Mouse (Mus musculus) lung, embryonic 15.5 days (tissue): ENCODE data around the gene Aifm2. TPM values are rescaled to one million over a fixed set of nuclear protein-coding genes. Genes with fewer than 3 reads are reported as not detected.
A peak's percentile ranks its signal among the peaks of the same experiment; 100 is the strongest.

Experiments
- ATAC-seq: fragments of 200-750 bp; cut with Nextera tagmentation; 2 replicates; pipeline ENCODE4 v1.8.0; 2017; ENCODE audit warnings: moderate number of reproducible peaks, borderline replicate concordance; ENCODE audit not compliant: low FRiP score, low TSS enrichment; ENCODE audit errors: extremely low read depth
- H3K27ac ChIP-seq: fragments of 300-500 bp; sonication (generic); 2 replicates; pipeline ENCODE4 v1.5.1; 2015; ENCODE audit warnings: moderate library complexity, mild to moderate bottlenecking, inconsistent platforms
- H3K27me3 ChIP-seq: fragments of 300-500 bp; sonication (generic); 2 replicates; pipeline ENCODE4 v1.6.1; 2015; ENCODE audit warnings: inconsistent platforms
- H3K36me3 ChIP-seq: fragments of 300-500 bp; sonication (generic); 2 replicates; pipeline ENCODE4 v1.6.1; 2015; ENCODE audit warnings: inconsistent platforms
- H3K4me1 ChIP-seq: fragments of 300-500 bp; sonication (generic); 2 replicates; pipeline ENCODE4 v1.6.1; 2015; ENCODE audit warnings: inconsistent platforms
- H3K4me2 ChIP-seq: fragments of 300-500 bp; sonication (generic); 2 replicates; pipeline ENCODE4 v1.6.1; 2015; ENCODE audit warnings: inconsistent platforms, mild to moderate bottlenecking, moderate library complexity
- H3K4me3 ChIP-seq: fragments of 300-500 bp; sonication (generic); 2 replicates; pipeline ENCODE4 v1.5.1; 2015; ENCODE audit warnings: mild to moderate bottlenecking, inconsistent platforms
- H3K9ac ChIP-seq: fragments of 300-500 bp; sonication (generic); 2 replicates; pipeline ENCODE4 v1.6.1; 2015; ENCODE audit warnings: inconsistent platforms
- H3K9me3 ChIP-seq: fragments of 300-500 bp; sonication (generic); 2 replicates; pipeline ENCODE4 v1.6.1; 2016; ENCODE audit warnings: inconsistent platforms
- WGBS: fragments of 180-500 bp; shearing (Covaris S2); methylation state at CpG from one replicate; pipeline ENCODE4 v1.1.7; 2015; 5-methylcytosine and 5-hydroxymethylcytosine counted together
- microRNA-seq: library from miRNA; unstranded; fragments of <30 nt; microRNA quantifications from one replicate; pipeline ENCODE4, GENCODE M21; 2016
- polyA plus RNA-seq: library from polyadenylated mRNA; unstranded; fragments of >200 nt; fragmentation: Nextera tagmentation; extraction: Ambion mirVana; gene quantifications from 2 replicates; pipeline ENCODE4 v1.2.1, GENCODE M21; 2015

The Aifm2 gene
- polyA plus RNA-seq, 1 experiment from 2014 or later: 14.0 TPM

DNA sequence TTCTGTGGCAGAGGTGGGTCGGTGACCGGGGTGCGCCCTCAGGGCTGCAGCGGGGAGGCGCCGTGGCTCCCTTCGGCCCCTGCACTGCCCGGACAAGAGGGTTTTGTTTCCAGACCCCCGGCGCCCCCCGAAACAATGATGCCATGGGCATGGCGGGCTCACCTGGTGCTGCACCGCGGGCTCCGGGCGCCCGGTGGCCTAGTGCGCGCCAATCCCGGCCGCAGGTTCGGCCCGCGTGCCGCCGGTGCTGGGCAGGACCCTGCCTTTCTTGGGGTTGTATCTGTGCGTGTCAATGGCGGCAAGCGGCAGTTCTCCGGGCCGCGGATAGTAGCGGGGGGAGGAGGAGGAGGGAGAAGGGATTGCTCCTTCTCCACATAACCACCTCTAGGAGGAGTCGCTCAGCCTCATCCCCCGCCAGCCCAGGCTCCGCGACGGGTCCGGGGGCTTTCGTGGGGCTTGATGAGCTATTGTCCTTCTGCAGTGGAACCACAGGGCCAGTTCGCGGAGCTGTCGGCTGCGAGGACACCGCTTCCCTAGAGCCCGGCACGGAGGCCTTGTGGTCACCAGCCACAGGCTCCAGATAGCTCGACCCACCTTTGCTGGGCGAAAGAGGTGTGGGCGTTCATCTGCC, 68.7 kb downstream of the Aifm2 start, which contains the start of gene H2afy2:
TSS of gene H2afy2 (minus strand) at position 527 of the 631 bp plus-strand sequence.
- ATAC-seq: peak; percentile 82
- peak within 1 kb of the TSS; percentile 89 for H3K4me2 ChIP-seq
- 0% methylated on average over 50 of the region's 50 CpGs for WGBS

DNA sequence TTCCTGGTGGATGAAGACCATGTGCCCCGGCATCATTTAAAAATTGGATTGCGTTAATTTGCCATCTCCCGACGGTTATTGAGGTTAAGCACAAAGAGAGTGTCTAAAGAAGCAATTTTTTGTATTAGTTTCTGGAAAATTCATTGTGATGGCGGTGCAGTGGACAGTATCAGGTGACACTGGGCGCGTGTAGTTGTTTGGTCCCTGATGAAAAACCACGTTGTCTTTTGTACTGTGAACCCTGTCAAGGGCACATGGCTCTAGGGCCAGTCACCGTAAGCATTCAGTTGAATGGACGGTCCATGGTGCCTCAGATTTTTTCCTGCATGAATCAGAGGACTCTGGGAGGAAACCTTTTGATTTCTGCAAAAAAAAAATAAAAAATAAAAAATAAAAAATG, 69.4 kb downstream of the Aifm2 start:
- Histone ChIP-seq H3K36me3 (no peaks in the 10 kb centered on the region), H3K9ac (0 out of 2 replicates have a peak overlapping the region, but pooled peaks have one; percentile 97), H3K4me2 (peak overlapping the region; percentile 89), H3K9me3 (no peaks in the 10 kb centered on the region), H3K4me3 (peak overlapping the region; percentile 94), H3K4me1 (peaks cover 24% of the 10 kb centered on the region), H3K27me3 (no peaks in the 10 kb centered on the region), H3K27ac (no peak overlapping the region)
- no peak for ATAC-seq
- WGBS: 28% methylated on average over 10 of the region's 10 CpGs

More for the DNA sequence above, 68.7 kb downstream of the Aifm2 start, which contains the start of gene H2afy2:
- H3K27ac ChIP-seq: peak within 1 kb of the TSS; percentile 90
- H3K4me1 ChIP-seq: peaks cover 24% of the 10 kb centered on the region
- H3K9ac ChIP-seq: peak within 1 kb of the TSS; percentile 97
- H3K27me3 ChIP-seq: no peaks in the 10 kb centered on the region
- no peaks in the 10 kb centered on the region for H3K9me3 ChIP-seq
- peak within 1 kb of the TSS; percentile 94 for H3K4me3 ChIP-seq
- H3K36me3 ChIP-seq: no peaks in the 10 kb centered on the region

DNA sequence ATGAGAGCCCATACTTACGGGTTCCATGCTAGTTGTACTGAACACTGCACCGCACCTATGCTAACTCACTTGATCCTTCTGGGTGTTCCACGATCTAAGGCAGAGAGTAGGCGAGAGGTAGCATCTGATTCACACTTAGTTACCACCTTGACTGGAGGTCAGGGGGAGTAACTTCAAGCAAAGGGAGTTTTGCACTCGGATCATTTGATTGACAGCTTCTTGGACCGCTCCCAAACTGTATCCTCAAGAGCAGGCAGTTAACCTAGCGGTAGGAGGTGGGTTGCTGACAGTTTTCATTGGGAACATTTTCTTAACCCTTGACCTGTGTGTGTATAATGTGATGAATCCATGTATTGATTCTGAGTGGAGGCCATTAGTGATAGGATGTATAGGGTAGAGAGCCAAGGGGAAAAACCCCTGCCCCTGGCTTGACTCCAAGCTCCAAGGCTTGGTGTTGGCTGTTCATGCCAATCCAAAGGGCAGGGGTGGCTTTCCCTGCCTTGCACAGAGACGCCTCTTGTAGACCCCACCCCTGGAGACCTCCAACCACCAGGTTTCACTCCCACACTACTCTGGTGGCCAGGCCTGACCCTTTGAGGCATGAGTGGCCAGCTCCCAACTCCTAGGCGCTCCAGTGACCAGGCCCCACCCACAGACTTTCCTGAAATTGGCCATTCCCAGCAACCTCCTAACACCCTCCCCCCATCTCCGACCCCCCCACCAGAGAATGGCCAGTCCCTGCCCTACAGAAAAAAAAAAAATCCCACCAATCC, 72.7 kb downstream of the Aifm2 start:
- Histone ChIP-seq H3K36me3 (no peaks in the 10 kb centered on the region), H3K9ac (no peak overlapping the region), H3K27me3 (no peaks in the 10 kb centered on the region), H3K4me1 (peaks cover 11% of the 10 kb centered on the region), H3K4me3 (no peak overlapping the region), H3K9me3 (no peaks in the 10 kb centered on the region), H3K27ac (no peak overlapping the region), H3K4me2 (no peak overlapping the region)
- no peak for ATAC-seq
- 75% methylated on average over 10 of the region's 10 CpGs for WGBS

DNA sequence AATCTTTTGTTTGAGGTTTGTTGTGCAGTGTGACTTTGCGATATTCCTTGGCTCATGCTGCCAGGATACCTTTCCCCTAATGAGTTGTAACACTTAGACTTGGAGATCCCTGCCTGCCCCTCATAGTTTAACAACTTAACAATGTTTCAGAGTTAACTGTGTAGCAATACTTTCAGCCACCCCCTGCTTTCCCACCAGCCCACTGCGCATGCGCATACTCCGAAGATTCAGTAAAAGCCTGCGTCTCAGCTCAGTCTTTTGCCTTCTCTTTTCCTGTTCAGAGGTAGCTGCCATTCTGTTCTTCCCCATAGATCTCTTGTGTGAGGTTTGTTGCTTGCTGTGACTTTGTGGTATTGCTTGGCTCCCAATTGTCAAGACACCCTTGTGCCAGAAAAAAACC, 73.4 kb downstream of the Aifm2 start:
- H3K27ac ChIP-seq: no peak overlapping the region
- no peak for ATAC-seq
- H3K9me3 ChIP-seq: no peaks in the 10 kb centered on the region
- no peak overlapping the region for H3K4me2 ChIP-seq
- H3K4me1 ChIP-seq: peaks cover 11% of the 10 kb centered on the region
- H3K27me3 ChIP-seq: no peaks in the 10 kb centered on the region
- no peaks in the 10 kb centered on the region for H3K36me3 ChIP-seq
- no peak overlapping the region for H3K4me3 ChIP-seq
- WGBS: 96% methylated on average over 5 of the region's 5 CpGs
- H3K9ac ChIP-seq: no peak overlapping the region

Small RNAs within 50 kb of the gene (microRNA-seq; reads per million reads assigned to microRNA genes)
- not detected for gene Mir5108

Other genes with a start within 250 kb of the Aifm2 start
- gene Lrrc20, start 239.5 kb upstream of the Aifm2 start, polyA plus RNA-seq: 7.9 and 8.2 TPM in 2 replicates
- 0.06 TPM in 1 of 2 replicates, not detected in the other for gene Npffr1, start 119.8 kb upstream of the Aifm2 start, polyA plus RNA-seq
- gene Ppa1, start 66.7 kb upstream of the Aifm2 start, polyA plus RNA-seq: 171 and 188 TPM in 2 replicates
- 242 and 243 TPM in 2 replicates for gene Sar1a, start 35.0 kb upstream of the Aifm2 start, polyA plus RNA-seq
- gene Tysnd1, start 19.7 kb upstream of the Aifm2 start, polyA plus RNA-seq: 34.7 and 36.6 TPM in 2 replicates
- gene H2afy2, start 68.9 kb downstream of the Aifm2 start, polyA plus RNA-seq: 137 and 141 TPM in 2 replicates